Mouse (Mus musculus): ENCODE measurements around the gene Arglu1.
A peak's percentile ranks its signal among the peaks of the same experiment; 100 is the strongest.

- TF ChIP-seq CTCF (IDR thresholded peaks at IDR 0.05; ENCODE audit: borderline replicate concordance, extremely low read depth, insufficient read depth, insufficient read length): peak; percentile 69; the same call in 1 of the 2 replicates
- TF ChIP-seq POLR2A (IDR thresholded peaks at IDR 0.05; ENCODE audit: borderline replicate concordance, extremely low read depth, insufficient read depth, insufficient read length, poor library complexity, severe bottlenecking): no peak
These were observed 43.5 kb upstream of the Arglu1 start for GRCm38 (mm10) chr8:8733804-8734203.
